Mouse (Mus musculus): Measurements from ENCODE around the gene 0610030E20Rik. TPM values are rescaled to one million over a fixed set of nuclear protein-coding genes. Genes with fewer than 3 reads are reported as not detected.
A peak's percentile ranks its signal among the peaks of the same experiment; 100 is the strongest.

0610030E20Rik gene
- 10 to 100 TPM; 12.5 to 15.6 TPM for total RNA-seq (2021)
- long read RNA-seq, experiment 1, full-length matches to known transcripts, result 9 of 11 reads
- long read RNA-seq, experiment 1, partial matches to known transcripts, result 1 of 11 reads
- long read RNA-seq, experiment 1, other reads (novel, unspliced or antisense), result 1 of 11 reads
- long read RNA-seq, experiment 2, full-length matches to known transcripts, result 5 of 7 reads
- long read RNA-seq, experiment 2, partial matches to known transcripts, result 0 of 7 reads
- long read RNA-seq, experiment 2, other reads (novel, unspliced or antisense), result 2 of 7 reads

GRCm38 (mm10) chr6:72347166-72347941, at the start of gene 0610030E20Rik:
TSS of gene 0610030E20Rik (plus strand) at chr6:72347317.
- peak; percentile 76 for DNase-seq

- no peak for DNase-seq
These were observed 49.3 kb upstream of the 0610030E20Rik start for GRCm38 (mm10) chr6:72297825-72298224.

GRCm38 (mm10) chr6:72302349-72302925, 44.7 kb upstream of the 0610030E20Rik start:
- DNase-seq, result no peak

- DNase-seq, result no peak
These were observed 43.6 kb upstream of the 0610030E20Rik start for GRCm38 (mm10) chr6:72303510-72303909.

- no peak for DNase-seq
These were observed 34.9 kb upstream of the 0610030E20Rik start for GRCm38 (mm10) chr6:72312198-72312597.

- no peak for DNase-seq
These were observed 33.8 kb upstream of the 0610030E20Rik start for GRCm38 (mm10) chr6:72313124-72313867.

- DNase-seq, result no peak
These were observed 31.7 kb upstream of the 0610030E20Rik start for GRCm38 (mm10) chr6:72315384-72315783.

- DNase-seq, result no peak
These were observed 31.1 kb upstream of the 0610030E20Rik start for GRCm38 (mm10) chr6:72316044-72316443.

- DNase-seq, result no peak
These were observed 28.7 kb upstream of the 0610030E20Rik start for GRCm38 (mm10) chr6:72318440-72318839.

- peak; percentile 29 for DNase-seq
These were observed 28.1 kb upstream of the 0610030E20Rik start for GRCm38 (mm10) chr6:72319019-72319418.

GRCm38 (mm10) chr6:72322936-72323335, 24.2 kb upstream of the 0610030E20Rik start:
- no peak for DNase-seq

GRCm38 (mm10) chr6:72323786-72324508, 23.2 kb upstream of the 0610030E20Rik start:
- no peak for DNase-seq

- DNase-seq, result no peak
These were observed 20.8 kb upstream of the 0610030E20Rik start for GRCm38 (mm10) chr6:72326274-72326673.

GRCm38 (mm10) chr6:72329019-72329418, 18.1 kb upstream of the 0610030E20Rik start:
- DNase-seq, result no peak

- no peak for DNase-seq
These were observed 17.0 kb upstream of the 0610030E20Rik start for GRCm38 (mm10) chr6:72330133-72330532.

- DNase-seq, result no peak
These were observed 14.0 kb upstream of the 0610030E20Rik start for GRCm38 (mm10) chr6:72333111-72333510.

- DNase-seq, result no peak
These were observed 6.6 kb upstream of the 0610030E20Rik start for GRCm38 (mm10) chr6:72340481-72340880.

GRCm38 (mm10) chr6:72344396-72345073, 2.6 kb upstream of the 0610030E20Rik start:
- no peak for DNase-seq

GRCm38 (mm10) chr6:72345074-72345567, 2.0 kb upstream of the 0610030E20Rik start, which contains the start of gene Usp39:
TSS of gene Usp39 (minus strand) at chr6:72345184.
- DNase-seq, result peak; percentile 89

GRCm38 (mm10) chr6:72345633-72346032, 1.5 kb upstream of the 0610030E20Rik start:
- no peak for DNase-seq

GRCm38 (mm10) chr6:72346261-72346660, 856 bp upstream of the 0610030E20Rik start:
- no peak for DNase-seq

All from gastrocnemius, postnatal 10 days (tissue).